Mouse (Mus musculus) forebrain, embryonic 12.5 days (tissue): Measurements from ENCODE around the gene Ppp1r9a. TPM values are rescaled to one million over a fixed set of nuclear protein-coding genes. Genes with fewer than 3 reads are reported as not detected.
"Not testable (repeated sequence)": the region's sequence is repeated elsewhere in the genome, so short reads cannot be mapped to it uniquely, and the experiment has no call there.

Experiments
- ATAC-seq: fragments of 200-750 bp; cut with Nextera tagmentation; 2 replicates; pipeline ENCODE4 v1.8.0; 2017; ENCODE audit warnings: moderate TSS enrichment; ENCODE audit not compliant: low FRiP score
- H3K27ac ChIP-seq: fragments of 300-500 bp; sonication (generic); 2 replicates; pipeline ENCODE4 v1.5.1; 2016; ENCODE audit warnings: mild to moderate bottlenecking
- H3K27me3 ChIP-seq: fragments of 300-500 bp; sonication (generic); 2 replicates; pipeline ENCODE4 v1.6.1; 2016; ENCODE audit warnings: mild to moderate bottlenecking
- H3K36me3 ChIP-seq: fragments of 300-500 bp; sonication (generic); replicated peaks from 2 replicates; pipeline ENCODE4 v1.6.1; 2016; ENCODE audit warnings: mild to moderate bottlenecking
- H3K4me1 ChIP-seq: fragments of 300-500 bp; sonication (generic); 2 replicates; pipeline ENCODE4 v1.6.1; 2016
- H3K4me2 ChIP-seq: fragments of 300-500 bp; sonication (generic); 2 replicates; pipeline ENCODE4 v1.6.1; 2016; ENCODE audit warnings: mild to moderate bottlenecking, moderate library complexity
- H3K4me3 ChIP-seq: fragments of 300-500 bp; sonication (generic); replicated peaks from 2 replicates; pipeline ENCODE4 v1.5.1; 2016; ENCODE audit warnings: mild to moderate bottlenecking
- H3K9ac ChIP-seq: fragments of 300-500 bp; sonication (generic); 2 replicates; pipeline ENCODE4 v1.6.1; 2016; ENCODE audit warnings: mild to moderate bottlenecking
- H3K9me3 ChIP-seq: fragments of 300-500 bp; sonication (generic); 2 replicates; pipeline ENCODE4 v1.6.1; 2016
- WGBS: fragments of 180-500 bp; shearing (Covaris S2); methylation state at CpG from one replicate; pipeline ENCODE4 v1.1.7; 2016; 5-methylcytosine and 5-hydroxymethylcytosine counted together
- polyA plus RNA-seq: library from polyadenylated mRNA; unstranded; fragments of >200 nt; fragmentation: Nextera tagmentation; extraction: Ambion mirVana; gene quantifications from 2 replicates; pipeline ENCODE4 v1.2.1, GENCODE M21; 2016

Ppp1r9a gene
- 28.6 and 30.5 TPM in 2 replicates for polyA plus RNA-seq

- H3K9ac ChIP-seq, result peak within 1 kb of the TSS; percentile 92
- no peaks in the 10 kb centered on the region for H3K9me3 ChIP-seq
- peak; percentile 77 for ATAC-seq
- peak within 1 kb of the TSS; percentile 95 for H3K27ac ChIP-seq
- no peaks in the 10 kb centered on the region for H3K27me3 ChIP-seq
- peak within 1 kb of the TSS; percentile 73 for H3K4me3 ChIP-seq
- WGBS, result 2% methylated on average over 41 of the region's 49 CpGs
- 0 out of 2 replicates have a peak, but pooled peaks cover 6% of the 10 kb centered on the region for H3K36me3 ChIP-seq
- H3K4me2 ChIP-seq, result peak within 1 kb of the TSS; percentile 72
- H3K4me1 ChIP-seq, result peaks cover 16% of the 10 kb centered on the region
Observed at GRCm38 (mm10) chr6:4902674-4903324, at the start of gene Ppp1r9a. Gene Ppp1r9a (plus strand): TSS chr6:4902917.

DNA sequence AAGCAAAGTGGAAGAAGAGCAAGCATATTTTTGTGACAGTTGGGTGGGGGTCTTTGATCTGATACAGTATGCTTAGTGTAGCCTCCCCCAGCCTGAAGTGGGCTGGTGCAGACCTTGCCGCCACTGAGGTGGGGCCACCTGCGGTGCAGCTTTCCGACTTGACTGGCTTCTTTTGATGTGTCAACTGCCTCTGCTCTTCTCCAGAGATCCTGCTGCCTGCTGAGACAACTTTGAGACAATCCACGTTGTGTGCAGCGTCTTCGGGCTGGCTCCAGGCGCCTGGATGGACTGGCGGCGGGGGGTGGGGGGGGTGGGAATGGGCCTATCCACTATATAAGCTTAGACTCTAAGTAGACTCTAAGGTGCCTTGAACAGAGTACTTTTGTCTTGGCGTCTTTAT, 47.5 kb upstream of the Ppp1r9a start:
- Histone ChIP-seq H3K4me1 (0 out of 2 replicates have a peak, but pooled peaks cover 2% of the 10 kb centered on the region), H3K36me3 (no peaks in the 10 kb centered on the region), H3K9ac (no peak overlapping the region), H3K27ac (no peak overlapping the region), H3K4me3 (no peak overlapping the region), H3K9me3 (no peaks in the 10 kb centered on the region), H3K4me2 (no peak overlapping the region), H3K27me3 (no peaks in the 10 kb centered on the region)
- 70% methylated on average over 10 of the region's 10 CpGs for WGBS
- ATAC-seq, result no peak

DNA sequence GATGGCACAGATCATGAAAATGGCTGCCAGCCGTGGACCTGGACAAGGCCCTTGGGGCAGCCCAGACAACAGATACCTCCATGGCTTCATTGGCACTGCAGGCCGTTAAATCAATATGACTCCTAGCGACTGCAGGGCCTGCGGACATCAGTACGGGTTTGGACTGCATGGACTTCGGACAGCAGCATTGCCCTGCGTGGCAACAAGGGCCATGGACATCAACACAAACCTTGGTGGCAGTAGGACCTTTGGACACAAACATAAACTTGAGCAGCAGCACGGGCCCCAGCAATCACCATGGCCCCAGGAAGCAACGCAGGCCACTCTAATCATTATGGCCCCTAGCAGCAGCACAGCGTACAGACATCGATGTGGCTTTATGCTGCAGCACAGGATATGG, 45.8 kb upstream of the Ppp1r9a start:
- H3K36me3 ChIP-seq, result no peaks in the 10 kb centered on the region
- no peak overlapping the region for H3K4me2 ChIP-seq
- H3K4me3 ChIP-seq, result no peak overlapping the region
- no peak overlapping the region for H3K27ac ChIP-seq
- no peak overlapping the region for H3K9ac ChIP-seq
- 97% methylated on average over 11 of the region's 11 CpGs for WGBS
- no peaks in the 10 kb centered on the region for H3K9me3 ChIP-seq
- H3K4me1 ChIP-seq, result no peaks in the 10 kb centered on the region
- ATAC-seq, result no peak
- no peaks in the 10 kb centered on the region for H3K27me3 ChIP-seq

GRCm38 (mm10) chr6:4884316-4884715, 18.4 kb upstream of the Ppp1r9a start:
- no peak for ATAC-seq
- H3K4me1 ChIP-seq, result no peaks in the 10 kb centered on the region
- no peak overlapping the region for H3K27ac ChIP-seq
- WGBS, result 59% methylated on average over 3 of the region's 3 CpGs
- no peaks in the 10 kb centered on the region for H3K36me3 ChIP-seq
- H3K4me2 ChIP-seq, result no peak overlapping the region
- H3K9me3 ChIP-seq, result no peaks in the 10 kb centered on the region
- no peaks in the 10 kb centered on the region for H3K27me3 ChIP-seq
- H3K9ac ChIP-seq, result no peak overlapping the region
- H3K4me3 ChIP-seq, result no peak overlapping the region

DNA sequence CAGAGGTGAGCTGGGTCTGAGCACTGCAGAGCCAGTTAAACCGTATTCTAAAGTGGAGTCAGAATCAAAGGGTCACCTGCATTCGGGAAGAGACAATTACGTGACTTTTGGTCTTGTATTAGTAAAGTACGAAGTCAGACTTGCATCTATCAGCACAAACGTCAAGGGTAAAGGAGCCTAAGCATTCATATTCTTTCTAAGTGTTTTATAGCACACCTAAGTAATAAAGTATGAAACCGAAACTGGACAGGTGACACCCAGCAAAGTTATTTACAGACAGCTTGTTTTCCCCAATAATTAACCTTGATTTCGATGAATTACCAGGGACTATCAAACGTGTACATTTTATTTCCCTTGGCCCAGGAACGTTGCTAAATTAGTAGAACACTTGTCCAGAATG, 13.2 kb upstream of the Ppp1r9a start:
- Histone ChIP-seq H3K36me3 (no peaks in the 10 kb centered on the region), H3K27me3 (no peaks in the 10 kb centered on the region), H3K9me3 (no peaks in the 10 kb centered on the region), H3K9ac (no peak overlapping the region), H3K4me1 (no peaks in the 10 kb centered on the region), H3K4me2 (no peak overlapping the region), H3K4me3 (no peak overlapping the region), H3K27ac (no peak overlapping the region)
- ATAC-seq, result no peak
- WGBS, result 87% methylated on average over 9 of the region's 9 CpGs

GRCm38 (mm10) chr6:4892417-4892816, 10.3 kb upstream of the Ppp1r9a start:
- Histone ChIP-seq H3K9me3 (no peaks in the 10 kb centered on the region), H3K4me1 (no peaks in the 10 kb centered on the region), H3K4me3 (no peak overlapping the region), H3K27ac (no peak overlapping the region), H3K36me3 (no peaks in the 10 kb centered on the region), H3K4me2 (no peak overlapping the region), H3K27me3 (no peaks in the 10 kb centered on the region), H3K9ac (no peak overlapping the region)
- 52% methylated on average over 11 of the region's 11 CpGs for WGBS
- no peak for ATAC-seq

DNA sequence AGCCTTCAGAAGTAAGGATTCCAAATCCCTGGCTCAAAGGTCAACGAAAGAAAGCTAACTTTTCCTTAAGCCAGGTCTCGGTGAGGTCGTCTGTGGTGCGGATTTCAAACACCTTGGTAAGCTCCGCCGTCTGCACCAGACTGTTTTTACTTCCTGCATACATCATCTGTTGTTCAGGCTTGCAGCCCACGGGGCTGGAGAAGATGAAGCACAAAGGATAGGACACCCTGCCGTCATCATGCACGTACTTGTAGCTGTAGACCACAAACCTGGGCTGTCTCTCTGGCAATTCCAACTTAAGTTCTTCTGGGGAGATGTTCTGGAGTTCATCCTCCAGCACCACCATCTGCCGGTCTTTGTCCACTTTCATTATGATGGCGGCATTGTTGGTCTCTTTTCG, 9.4 kb upstream of the Ppp1r9a start:
- not testable (repeated sequence) for H3K27ac ChIP-seq, H3K9ac ChIP-seq, H3K4me3 ChIP-seq, ATAC-seq, H3K4me2 ChIP-seq, H3K4me1 ChIP-seq, H3K36me3 ChIP-seq, H3K9me3 ChIP-seq, H3K27me3 ChIP-seq
- 78% methylated on average over 12 of the region's 12 CpGs for whole genome bisulfite sequencing

- WGBS, result 89% methylated on average over 6 of the region's 6 CpGs
- Histone ChIP-seq H3K4me1 (peaks cover 3% of the 10 kb centered on the region; the same call in 1 of the 2 replicates), H3K36me3 (no peaks in the 10 kb centered on the region), H3K9me3 (no peaks in the 10 kb centered on the region), H3K27ac (no peak overlapping the region), H3K4me3 (no peak overlapping the region), H3K4me2 (no peak overlapping the region), H3K9ac (no peak overlapping the region), H3K27me3 (no peaks in the 10 kb centered on the region)
- ATAC-seq, result no peak
Observed at GRCm38 (mm10) chr6:4899906-4900305, 2.8 kb upstream of the Ppp1r9a start.

- Histone ChIP-seq H3K9ac (peak overlapping the region; percentile 92), H3K27me3 (no peaks in the 10 kb centered on the region), H3K36me3 (0 out of 2 replicates have a peak, but pooled peaks cover 6% of the 10 kb centered on the region), H3K4me1 (peaks cover 20% of the 10 kb centered on the region), H3K4me3 (peak overlapping the region; percentile 73), H3K9me3 (no peaks in the 10 kb centered on the region), H3K27ac (peak overlapping the region; percentile 95), H3K4me2 (peak overlapping the region; percentile 72)
- under 1% methylated on average over 39 of the region's 77 CpGs for WGBS
- ATAC-seq, result peak; percentile 82
Observed at GRCm38 (mm10) chr6:4903325-4904054, 773 bp downstream of the Ppp1r9a start.

DNA sequence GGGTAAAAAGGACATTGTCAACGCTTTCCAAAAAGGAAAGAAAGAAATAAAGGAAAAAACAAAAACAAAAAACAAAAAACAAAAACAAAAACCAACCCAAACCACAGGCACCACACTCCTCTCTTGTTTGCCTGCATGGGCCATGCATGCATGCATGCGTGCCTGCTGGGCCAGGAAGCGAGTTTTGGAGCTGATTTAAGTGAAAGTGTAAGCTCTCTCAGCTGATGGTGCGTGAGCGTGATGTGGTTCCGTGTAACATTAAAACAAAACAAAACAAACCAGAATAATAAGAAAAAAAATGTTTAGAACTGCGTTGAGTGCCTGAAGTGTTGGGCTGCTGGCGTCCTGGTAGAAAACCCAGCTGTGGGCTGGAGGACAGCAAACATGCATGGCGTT, 1.3 kb downstream of the Ppp1r9a start:
- Histone ChIP-seq H3K4me1 (peaks cover 25% of the 10 kb centered on the region), H3K4me3 (peak overlapping the region; percentile 73), H3K4me2 (peak overlapping the region; percentile 72), H3K27ac (peak overlapping the region; percentile 95), H3K9ac (peak overlapping the region; percentile 92), H3K9me3 (no peaks in the 10 kb centered on the region), H3K27me3 (no peaks in the 10 kb centered on the region), H3K36me3 (0 out of 2 replicates have a peak, but pooled peaks cover 6% of the 10 kb centered on the region)
- WGBS, result 4% methylated on average over 9 of the region's 9 CpGs
- peak; percentile 22 for ATAC-seq

GRCm38 (mm10) chr6:4910042-4910634, 7.4 kb downstream of the Ppp1r9a start:
- H3K27ac ChIP-seq, result no peak overlapping the region
- 27% methylated on average over 10 of the region's 10 CpGs for WGBS

DNA sequence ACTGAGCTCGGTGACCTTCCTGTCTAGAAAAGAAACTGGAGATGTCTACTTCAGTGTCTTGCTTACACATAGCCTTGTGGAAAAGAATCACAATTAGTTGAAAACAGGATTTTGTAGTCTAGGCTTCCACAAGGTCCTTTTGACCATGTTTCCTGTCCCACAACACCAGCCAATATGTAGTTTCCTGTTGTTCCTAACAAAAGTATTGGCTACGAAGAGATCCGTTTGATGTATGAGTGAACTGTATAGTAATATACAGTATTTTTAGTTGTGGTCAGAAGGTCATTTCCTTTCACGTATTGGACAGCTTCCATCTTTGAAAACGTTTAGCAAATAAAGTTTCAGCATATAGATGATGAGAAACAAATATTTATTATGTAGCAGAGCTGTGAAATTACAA, 15.8 kb downstream of the Ppp1r9a start:
- no peak overlapping the region for H3K4me3 ChIP-seq
- H3K9me3 ChIP-seq, result no peaks in the 10 kb centered on the region
- H3K36me3 ChIP-seq, result peaks cover 9% of the 10 kb centered on the region; the same call in 1 of the 2 replicates
- H3K4me2 ChIP-seq, result no peak overlapping the region
- H3K27ac ChIP-seq, result no peak overlapping the region
- 93% methylated on average over 5 of the region's 5 CpGs for WGBS
- no peaks in the 10 kb centered on the region for H3K27me3 ChIP-seq
- H3K4me1 ChIP-seq, result peaks cover 5% of the 10 kb centered on the region
- ATAC-seq, result no peak
- H3K9ac ChIP-seq, result no peak overlapping the region

More at GRCm38 (mm10) chr6:4910042-4910634, 7.4 kb downstream of the Ppp1r9a start:
- Histone ChIP-seq H3K4me3 (no peak overlapping the region), H3K9me3 (no peaks in the 10 kb centered on the region), H3K27me3 (0 out of 2 replicates have a peak, but pooled peaks cover 4% of the 10 kb centered on the region), H3K4me1 (peaks cover 48% of the 10 kb centered on the region), H3K36me3 (peaks cover 6% of the 10 kb centered on the region; the same call in 1 of the 2 replicates), H3K4me2 (no peak overlapping the region), H3K9ac (no peak overlapping the region)
- peak; percentile 65 for ATAC-seq
